In genomic region chr6:120113856-120114255, GRCm38 (mm10) we compare ENCODE assay signal across 15 mouse cellular contexts. TPM values are rescaled to one million over a fixed set of nuclear protein-coding genes. Genes with fewer than 3 reads are reported as not detected.
DNase-seq lines count a peak whose midpoint lies in the region; ATAC-seq and TF ChIP-seq lines count a peak whose summit lies in the region.
"Had no signal": no experiment of that assay in that cellular context is flagged by ENCODE, and none has a peak within 500 bp of the region (broad histone marks: within the 10 kb centered on the region; RNA-seq: fewer than 3 reads in every experiment).

No protein-coding gene starts in this region.

- TF ChIP-seq POLR2A in heart, adult 2 months (IDR thresholded peaks at IDR 0.05; ENCODE audit: insufficient read depth, low read depth, low read length) = no peak

- H3K4me1 ChIP-seq in heart, adult 2 months (ENCODE audit: control insufficient read depth, insufficient read depth, low read length) = peaks cover 32% of the 10 kb centered on the region
- peaks cover 47% of the 10 kb centered on the region for H3K4me1 ChIP-seq in embryonic facial prominence, embryonic 15.5 days
- peaks cover 38% of the 10 kb centered on the region for H3K4me1 ChIP-seq in limb, embryonic 15.5 days

- no peak for TF ChIP-seq EP300 in heart, adult 2 months (IDR thresholded peaks at IDR 0.05; ENCODE audit: insufficient read depth, low read depth, low read length)

- TF ChIP-seq CTCF in heart, adult 2 months (IDR thresholded peaks at IDR 0.05) = no peak
- no peak for TF ChIP-seq CTCF in left cerebral cortex, adult 2 months (IDR thresholded peaks at IDR 0.05)

- H3K36me3 ChIP-seq in heart, adult 2 months (ENCODE audit: control insufficient read depth, insufficient read depth, low read length) = peaks cover 14% of the 10 kb centered on the region
- H3K36me3 ChIP-seq in embryonic facial prominence, embryonic 15.5 days = no peaks in the 10 kb centered on the region
- no peaks in the 10 kb centered on the region for H3K36me3 ChIP-seq in limb, embryonic 15.5 days
- H3K36me3 ChIP-seq: liver, embryonic 13.5 days; midbrain, embryonic 10.5 days had no signal

- no peaks in the 10 kb centered on the region for H3K79me2 ChIP-seq in heart, adult 2 months (replicated peaks; ENCODE audit: control insufficient read depth, insufficient read depth, low read length)

- DNase-seq in heart, adult 2 months = no peak
- DNase-seq in heart, postnatal 25 days (ENCODE audit: low spot score) = no peak
- DNase-seq in left cerebral cortex, adult 2 months (ENCODE audit: extremely low spot score in 1 of 2, low spot score in 2 of 2) = no peak
- DNase-seq in left cerebral cortex, postnatal 4 days = no peak
- DNase-seq in cerebellum, adult 8-10 months = no peak
- DNase-seq: kidney, postnatal 25 days; liver, embryonic 13.5 days had no signal

- intact Hi-C loops in heart, adult 2 months (cut with DNase I) = loop anchor here (2.0 kb wide), 2 partner anchors 75 to 77 kb away; partner anchors contain the start of gene Wnk1
- intact Hi-C loops in heart, postnatal 25 days (cut with DNase I) = loop anchor here (2.0 kb wide), 2 partner anchors 31 to 79 kb away; no protein-coding TSS in a partner anchor
- intact Hi-C loops in left cerebral cortex, adult 2 months (cut with DNase I) = loop anchor here (5.0 kb wide), 1 partner anchor 78 kb away; no protein-coding TSS in a partner anchor
- intact Hi-C loops in left cerebral cortex, postnatal 4 days (cut with DNase I) = loop anchor here (10.0 kb wide), 1 partner anchor 51 kb away; no protein-coding TSS in a partner anchor

- no peak for ATAC-seq in embryonic facial prominence, embryonic 15.5 days (ENCODE audit: insufficient number of reproducible peaks, low FRiP score, low TSS enrichment, low read depth)
- ATAC-seq in limb, embryonic 15.5 days (ENCODE audit: insufficient number of reproducible peaks, low FRiP score, low TSS enrichment, low read depth) = no peak
- no peak for ATAC-seq in megakaryocyte-erythroid progenitor cell, adult 5-6 weeks (replicated peaks; ENCODE audit: low FRiP score, low TSS enrichment, poor library complexity, severe bottlenecking)
- ATAC-seq: activated CD4-positive, CD25-positive, alpha-beta regulatory T cell, adult 4 months had no signal

- H3K27me3 ChIP-seq in heart, adult 2 months (ENCODE audit: control insufficient read depth, insufficient read depth, low read length) = no peaks in the 10 kb centered on the region
- no peaks in the 10 kb centered on the region for H3K27me3 ChIP-seq in embryonic facial prominence, embryonic 15.5 days
- no peaks in the 10 kb centered on the region for H3K27me3 ChIP-seq in limb, embryonic 15.5 days
- H3K27me3 ChIP-seq: liver, embryonic 13.5 days had no signal

- H3K4me2 ChIP-seq in embryonic facial prominence, embryonic 15.5 days (replicated peaks) = no peak overlapping the region
- no peak overlapping the region for H3K4me2 ChIP-seq in limb, embryonic 15.5 days
- H3K4me2 ChIP-seq: liver, embryonic 13.5 days had no signal

- WGBS in heart, adult 2 months = 79% methylated on average over 3 of the region's 3 CpGs
- WGBS in embryonic facial prominence, embryonic 15.5 days = 93% methylated on average over 3 of the region's 3 CpGs
- WGBS in limb, embryonic 15.5 days = 86% methylated on average over 3 of the region's 3 CpGs

- no peak overlapping the region for H3K9ac ChIP-seq in heart, adult 2 months (ENCODE audit: low read depth, low read length)
- no peak overlapping the region for H3K9ac ChIP-seq in embryonic facial prominence, embryonic 15.5 days
- H3K9ac ChIP-seq in limb, embryonic 15.5 days = no peak overlapping the region
- H3K9ac ChIP-seq: liver, embryonic 13.5 days had no signal

- no peaks in the 10 kb centered on the region for H3K9me3 ChIP-seq in embryonic facial prominence, embryonic 15.5 days (replicated peaks)
- no peaks in the 10 kb centered on the region for H3K9me3 ChIP-seq in limb, embryonic 15.5 days
- H3K9me3 ChIP-seq: liver, embryonic 13.5 days; midbrain, embryonic 10.5 days had no signal

- 0 out of 2 replicates have a peak overlapping the region, but pooled peaks have one; percentile 11 for H3K4me3 ChIP-seq in heart, adult 2 months
- no peak overlapping the region for H3K4me3 ChIP-seq in left cerebral cortex, adult 2 months
- H3K4me3 ChIP-seq in embryonic facial prominence, embryonic 15.5 days (replicated peaks) = no peak overlapping the region
- H3K4me3 ChIP-seq in limb, embryonic 15.5 days = no peak overlapping the region
- H3K4me3 ChIP-seq: liver, embryonic 13.5 days; midbrain, embryonic 10.5 days had no signal

- H3K27ac ChIP-seq in heart, adult 2 months = peak overlapping the region; percentile 93
- peak overlapping the region; percentile 47; the same call in 1 of the 2 replicates for H3K27ac ChIP-seq in left cerebral cortex, adult 2 months
- H3K27ac ChIP-seq in embryonic facial prominence, embryonic 15.5 days (replicated peaks) = peak overlapping the region; percentile 89
- H3K27ac ChIP-seq in limb, embryonic 15.5 days = peak overlapping the region; percentile 79
- H3K27ac ChIP-seq: liver, embryonic 13.5 days; midbrain, embryonic 10.5 days had no signal

RNA-seq across cellular contexts. Expression of gene Ninj2, which starts 20.7 kb away (rescaled TPM):
- total RNA-seq in heart, adult 2 months (2021) = not detected
- not detected in 2 replicates for polyA plus RNA-seq in heart, adult 2 months (2012; rRNA removed)
- not detected for total RNA-seq in heart, postnatal 25 days (2021)
- total RNA-seq in left cerebral cortex, adult 2 months (2021) = 1 to 10 TPM in 1 of 2 experiments, under 1 TPM in 1; 0.56 to 1.3 TPM
- total RNA-seq in left cerebral cortex, postnatal 4 days (2021) = not detected
- polyA plus RNA-seq in embryonic facial prominence, embryonic 15.5 days (2015; fragmentation: Nextera tagmentation; extraction: Ambion mirVana) = 0.49 TPM in 1 of 2 replicates, not detected in the other
- polyA plus RNA-seq in limb, embryonic 15.5 days (2015; fragmentation: Nextera tagmentation; extraction: Ambion mirVana) = 1.5 and 1.6 TPM in 2 replicates
- not detected in 2 replicates for total RNA-seq in megakaryocyte-erythroid progenitor cell, adult 5-6 weeks (2014; fragmentation: Nextera tagmentation)
- not detected in 2 replicates for total RNA-seq in megakaryocyte-erythroid progenitor cell, adult 5-6 weeks (2017)
- total RNA-seq: heart, adult 18-20 months; MEL had no signal
- polyA plus RNA-seq: liver, embryonic 13.5 days; midbrain, embryonic 10.5 days; neural tube, embryonic 11.5 days had no signal
